Mouse (Mus musculus) intestine, embryonic 15.5 days (tissue): ENCODE results near the gene Tmub1. TPM values are rescaled to one million over a fixed set of nuclear protein-coding genes. Genes with fewer than 3 reads are reported as not detected.

ENCODE experiments used
- ATAC-seq: fragments of 200-750 bp; cut with Nextera tagmentation; 2 replicates; pipeline ENCODE4 v1.8.0; 2017; ENCODE audit warnings: moderate TSS enrichment, moderate library complexity
- H3K27ac ChIP-seq: fragments of 300-500 bp; sonication (generic); 2 replicates; pipeline ENCODE4 v1.5.1; 2015; ENCODE audit warnings: mild to moderate bottlenecking, inconsistent platforms
- H3K27me3 ChIP-seq: fragments of 300-500 bp; sonication (generic); replicated peaks from 2 replicates; pipeline ENCODE4 v1.6.1; 2015; ENCODE audit warnings: inconsistent platforms
- H3K36me3 ChIP-seq: fragments of 300-500 bp; sonication (generic); 2 replicates; pipeline ENCODE4 v1.6.1; 2015; ENCODE audit warnings: inconsistent platforms
- H3K4me1 ChIP-seq: fragments of 300-500 bp; sonication (generic); replicated peaks from 2 replicates; pipeline ENCODE4 v1.6.1; 2015; ENCODE audit warnings: inconsistent platforms
- H3K4me2 ChIP-seq: fragments of 300-500 bp; sonication (generic); replicated peaks from 2 replicates; pipeline ENCODE4 v1.6.1; 2015; ENCODE audit warnings: mild to moderate bottlenecking, inconsistent platforms
- H3K4me3 ChIP-seq: fragments of 300-500 bp; sonication (generic); replicated peaks from 2 replicates; pipeline ENCODE4 v1.5.1; 2015; ENCODE audit warnings: inconsistent platforms
- H3K9ac ChIP-seq: fragments of 300-500 bp; sonication (generic); 2 replicates; pipeline ENCODE4 v1.6.1; 2015; ENCODE audit warnings: inconsistent platforms
- H3K9me3 ChIP-seq: fragments of 300-500 bp; sonication (generic); 2 replicates; pipeline ENCODE4 v1.6.1; 2016; ENCODE audit warnings: inconsistent platforms
- WGBS: fragments of 180-500 bp; shearing (Covaris S2); methylation state at CpG from one replicate; pipeline ENCODE4 v1.1.7; 2015; 5-methylcytosine and 5-hydroxymethylcytosine counted together
- polyA plus RNA-seq: library from polyadenylated mRNA; unstranded; fragments of >200 nt; fragmentation: Nextera tagmentation; extraction: Ambion mirVana; gene quantifications from 2 replicates; pipeline ENCODE4 v1.2.1, GENCODE M21; 2015

Gene Tmub1
- polyA plus RNA-seq: 22.4 and 23.6 TPM in 2 replicates

DNA sequence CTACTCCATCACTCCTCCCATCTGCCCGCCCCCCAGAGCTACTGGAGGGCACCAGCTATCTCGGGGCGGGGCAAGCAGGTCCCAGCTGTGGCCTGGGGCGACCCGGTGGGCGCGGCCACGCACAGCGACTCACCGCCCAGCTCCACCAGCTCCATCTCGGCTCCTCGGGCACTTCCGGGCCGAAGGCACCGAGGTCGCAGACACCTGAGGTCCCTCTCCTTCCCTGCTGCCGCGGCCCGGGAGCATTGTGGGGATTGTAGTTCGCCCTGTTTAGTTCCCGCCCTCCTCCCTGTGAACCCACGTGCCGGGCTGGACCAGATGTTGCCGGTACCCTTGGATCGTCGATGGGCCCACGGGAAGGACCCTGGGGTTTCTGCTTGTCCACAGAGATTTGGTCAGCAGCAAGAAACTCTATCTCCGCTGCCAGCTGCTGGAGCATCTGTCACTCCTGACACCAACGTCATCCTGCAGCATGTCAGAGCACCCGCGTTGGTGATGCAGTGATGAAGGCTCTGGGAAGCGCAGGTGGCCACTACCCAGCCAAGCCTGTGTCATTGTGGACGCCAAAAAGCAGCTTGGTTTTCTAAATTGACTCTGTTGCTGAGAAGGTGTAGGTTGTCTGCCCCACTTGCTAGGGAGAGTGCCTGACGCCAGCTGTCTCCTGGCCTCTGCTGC is at the start of gene Tmub1:
TSS of gene Tmub1 (minus strand) at position 231 of the 675 bp plus-strand sequence.
- H3K9ac ChIP-seq: peak within 1 kb of the TSS; percentile 45
- no peaks in the 10 kb centered on the region for H3K9me3 ChIP-seq
- H3K36me3 ChIP-seq: 0 out of 2 replicates have a peak, but pooled peaks cover 5% of the 10 kb centered on the region
- H3K4me2 ChIP-seq: peak within 1 kb of the TSS; percentile 83
- no peaks in the 10 kb centered on the region for H3K27me3 ChIP-seq
- peak; percentile 69 for ATAC-seq
- peak within 1 kb of the TSS; percentile 58 for H3K4me3 ChIP-seq
- H3K4me1 ChIP-seq: peaks cover 37% of the 10 kb centered on the region
- 2% methylated on average over 34 of the region's 34 CpGs for WGBS
- H3K27ac ChIP-seq: peak within 1 kb of the TSS; percentile 51

DNA sequence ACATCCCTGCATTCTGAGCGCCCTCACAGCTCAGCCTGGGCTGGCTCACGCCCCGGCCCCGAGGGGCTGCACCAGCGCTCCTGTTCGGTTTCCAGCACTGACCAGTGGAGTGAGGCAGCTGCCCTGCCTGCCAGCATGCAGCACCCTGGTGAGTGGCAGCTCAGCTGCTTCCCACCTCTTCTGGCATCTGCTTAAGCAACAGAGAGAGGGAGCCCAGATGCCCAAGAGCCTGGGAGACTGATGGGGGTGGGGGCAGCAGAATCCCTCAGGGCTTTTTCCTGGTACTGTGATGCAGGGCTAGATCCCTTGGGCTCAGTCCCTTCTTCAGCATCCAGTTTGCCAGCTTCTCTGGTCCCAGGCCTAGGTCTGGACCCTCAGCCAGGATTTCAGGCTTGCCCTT is 49.1 kb upstream of the Tmub1 start:
- Histone ChIP-seq H3K9ac (no peak overlapping the region), H3K4me1 (no peaks in the 10 kb centered on the region), H3K4me3 (no peak overlapping the region), H3K36me3 (peaks cover 44% of the 10 kb centered on the region), H3K4me2 (no peak overlapping the region), H3K9me3 (no peaks in the 10 kb centered on the region), H3K27ac (no peak overlapping the region), H3K27me3 (no peaks in the 10 kb centered on the region)
- no peak for ATAC-seq
- WGBS: 79% methylated on average over 6 of the region's 6 CpGs

DNA sequence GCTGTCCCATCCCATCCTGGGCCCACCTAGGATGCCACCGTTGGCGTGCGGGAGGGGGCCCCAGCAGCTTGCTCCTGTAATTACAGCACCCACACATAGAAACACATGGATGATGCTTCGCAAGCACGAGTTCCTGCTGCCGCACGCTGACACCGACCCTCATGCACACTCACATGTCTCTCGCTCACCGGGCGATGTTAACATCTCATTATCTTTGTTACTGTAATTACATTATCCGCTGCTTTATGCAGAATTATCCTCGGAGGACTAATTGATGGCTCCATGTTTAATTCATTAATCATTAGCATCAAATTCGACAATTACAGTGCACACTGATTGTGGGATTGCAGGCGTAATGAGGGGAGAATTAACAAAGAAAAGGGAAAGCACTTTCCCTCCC is 47.4 kb upstream of the Tmub1 start:
- Histone ChIP-seq H3K4me2 (no peak overlapping the region), H3K9ac (no peak overlapping the region), H3K27me3 (no peaks in the 10 kb centered on the region), H3K9me3 (no peaks in the 10 kb centered on the region), H3K4me1 (no peaks in the 10 kb centered on the region), H3K36me3 (peaks cover 38% of the 10 kb centered on the region), H3K4me3 (no peak overlapping the region), H3K27ac (no peak overlapping the region)
- WGBS: 90% methylated on average over 15 of the region's 15 CpGs
- no peak for ATAC-seq

DNA sequence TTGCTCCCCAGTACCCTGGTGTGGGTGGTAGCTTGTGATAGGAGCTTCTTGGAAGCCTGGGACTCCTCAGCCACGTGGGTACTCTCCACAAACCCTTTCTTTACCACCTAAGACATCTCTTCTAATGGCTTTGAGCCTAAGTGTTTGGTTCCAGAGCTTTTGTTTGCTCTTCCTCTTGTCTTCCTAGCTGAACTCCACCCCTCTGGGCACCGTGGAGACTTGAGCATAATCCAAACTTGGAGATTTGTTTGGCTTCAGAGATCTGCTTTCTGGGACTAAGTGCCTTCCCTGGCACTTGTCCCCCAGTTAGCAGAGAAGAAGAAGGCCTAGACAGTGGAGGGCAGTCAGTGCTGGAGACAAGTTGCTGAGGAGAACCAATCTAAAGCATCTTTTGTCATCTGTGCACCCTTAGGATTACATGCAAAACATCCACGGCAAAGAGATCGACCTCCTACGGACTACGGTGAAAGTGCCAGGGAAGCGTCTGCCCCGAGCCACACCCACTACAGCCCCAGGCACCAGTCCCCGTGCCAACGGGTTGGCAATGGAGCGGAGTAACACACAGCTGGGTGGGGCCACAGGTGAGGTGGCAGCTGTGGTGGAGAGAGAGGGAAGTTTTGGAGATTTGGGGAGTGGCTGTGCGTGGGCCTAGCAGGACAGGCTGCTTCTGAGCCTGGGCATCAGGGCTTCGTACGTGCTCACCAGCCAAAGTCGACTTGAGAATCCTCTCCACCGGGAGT is 45.1 kb upstream of the Tmub1 start:
- no peaks in the 10 kb centered on the region for H3K9me3 ChIP-seq
- no peak overlapping the region for H3K4me2 ChIP-seq
- no peak for ATAC-seq
- no peak overlapping the region for H3K27ac ChIP-seq
- WGBS: 88% methylated on average over 16 of the region's 16 CpGs
- no peaks in the 10 kb centered on the region for H3K4me1 ChIP-seq
- H3K27me3 ChIP-seq: no peaks in the 10 kb centered on the region
- no peak overlapping the region for H3K9ac ChIP-seq
- H3K36me3 ChIP-seq: peaks cover 45% of the 10 kb centered on the region
- no peak overlapping the region for H3K4me3 ChIP-seq

DNA sequence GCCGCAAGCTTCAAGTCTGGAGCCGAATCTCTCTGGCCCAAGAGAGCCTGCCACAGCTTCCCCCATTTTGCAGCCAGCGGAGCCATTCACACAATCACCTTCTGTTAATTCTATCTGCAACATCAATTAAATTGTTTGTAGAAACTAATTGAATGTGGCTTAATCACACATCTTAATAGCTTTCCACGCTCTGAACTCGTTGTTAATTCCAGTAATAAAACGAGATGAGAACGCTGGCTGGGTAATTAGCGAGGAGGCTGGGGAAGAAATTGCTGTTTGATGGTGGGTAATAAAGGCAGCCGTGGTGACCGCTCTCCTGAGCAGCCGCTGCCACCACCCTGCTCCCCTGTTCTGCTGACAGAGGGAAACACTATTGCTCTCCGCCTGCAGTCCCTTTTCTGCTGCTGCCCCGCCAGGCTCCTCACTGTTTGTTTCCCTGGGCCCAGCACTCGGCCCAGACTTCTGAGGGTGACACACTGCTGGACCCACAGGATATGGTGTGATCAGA is 42.8 kb upstream of the Tmub1 start:
- Histone ChIP-seq H3K4me1 (no peaks in the 10 kb centered on the region), H3K9ac (no peak overlapping the region), H3K9me3 (no peaks in the 10 kb centered on the region), H3K4me3 (no peak overlapping the region), H3K36me3 (peaks cover 58% of the 10 kb centered on the region), H3K4me2 (no peak overlapping the region), H3K27me3 (no peaks in the 10 kb centered on the region), H3K27ac (no peak overlapping the region)
- WGBS: 35% methylated on average over 14 of the region's 14 CpGs
- no peak for ATAC-seq

DNA sequence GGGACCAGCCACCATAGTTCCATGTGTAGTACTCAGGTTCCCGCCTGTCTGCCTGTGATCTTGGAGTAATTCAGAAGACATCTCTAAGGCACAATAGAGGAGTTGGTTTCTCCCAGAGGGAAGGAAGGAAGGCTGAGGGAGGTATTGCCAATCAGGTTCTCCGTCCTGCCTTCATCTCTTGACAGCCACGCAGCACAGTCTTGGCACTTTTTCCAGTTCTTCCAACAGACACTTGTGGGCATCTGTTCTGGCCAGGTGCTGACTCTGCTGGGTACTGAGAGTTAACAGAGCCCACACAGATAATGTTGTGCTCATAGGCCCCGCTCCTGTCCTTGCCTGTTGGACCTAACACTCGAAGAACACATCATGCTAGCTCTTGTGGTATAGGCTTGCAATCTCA is 39.1 kb upstream of the Tmub1 start:
- Histone ChIP-seq H3K4me2 (no peak overlapping the region), H3K27me3 (no peaks in the 10 kb centered on the region), H3K36me3 (peaks cover 52% of the 10 kb centered on the region), H3K4me1 (peaks cover 11% of the 10 kb centered on the region), H3K9me3 (no peaks in the 10 kb centered on the region), H3K9ac (no peak overlapping the region), H3K27ac (no peak overlapping the region), H3K4me3 (no peak overlapping the region)
- WGBS: 90% methylated on average over 5 of the region's 5 CpGs
- no peak for ATAC-seq

DNA sequence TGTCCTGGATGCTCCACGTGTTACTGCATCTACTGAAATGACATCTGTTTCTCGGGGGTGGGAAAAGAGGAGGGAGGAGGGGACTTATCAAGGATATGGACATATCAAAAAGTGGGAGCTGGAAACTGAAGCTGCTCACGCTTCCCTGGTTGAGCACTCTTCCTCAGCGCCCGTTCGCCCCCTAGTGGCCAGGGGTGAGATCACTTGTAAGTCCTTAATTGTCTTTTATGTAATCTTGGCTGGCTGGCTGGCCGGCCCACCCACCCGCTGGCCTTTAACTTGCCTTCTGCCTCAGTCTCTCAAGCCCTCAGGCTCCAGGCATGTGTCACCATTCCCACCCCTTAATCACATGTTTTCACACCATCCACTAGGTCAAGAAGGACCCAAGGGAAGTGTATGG is 38.4 kb upstream of the Tmub1 start:
- Histone ChIP-seq H3K27ac (no peak overlapping the region), H3K9ac (no peak overlapping the region), H3K9me3 (no peaks in the 10 kb centered on the region), H3K4me2 (no peak overlapping the region), H3K4me1 (peaks cover 16% of the 10 kb centered on the region), H3K36me3 (peaks cover 52% of the 10 kb centered on the region), H3K4me3 (no peak overlapping the region), H3K27me3 (no peaks in the 10 kb centered on the region)
- WGBS: 3% methylated on average over 8 of the region's 8 CpGs
- no peak for ATAC-seq

DNA sequence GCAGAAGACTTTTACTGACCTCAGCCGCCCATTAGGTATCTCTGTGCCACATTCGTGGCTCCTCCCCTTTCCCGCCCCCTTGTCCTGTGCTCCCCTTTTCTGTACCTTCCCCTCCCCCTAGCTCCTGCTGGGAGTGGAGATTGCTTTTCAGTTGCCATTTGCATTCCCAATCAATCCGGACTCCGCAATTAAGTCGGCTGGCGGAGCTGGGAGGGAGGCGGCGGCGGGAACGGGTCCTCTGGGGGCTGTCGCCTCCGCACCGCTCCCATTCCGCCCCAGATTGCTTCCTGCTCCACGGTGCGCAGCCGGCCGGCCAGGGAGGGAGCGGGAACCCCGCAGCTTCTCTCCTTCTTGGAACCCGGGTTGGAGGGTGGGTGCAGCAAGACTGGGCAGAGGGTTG is 37.3 kb upstream of the Tmub1 start:
- Histone ChIP-seq H3K4me3 (no peak overlapping the region), H3K4me2 (no peak overlapping the region), H3K4me1 (peaks cover 16% of the 10 kb centered on the region), H3K9me3 (no peaks in the 10 kb centered on the region), H3K9ac (no peak overlapping the region), H3K27me3 (no peaks in the 10 kb centered on the region), H3K27ac (no peak overlapping the region), H3K36me3 (peaks cover 56% of the 10 kb centered on the region)
- WGBS: 58% methylated on average over 22 of the region's 22 CpGs
- ATAC-seq: no peak

DNA sequence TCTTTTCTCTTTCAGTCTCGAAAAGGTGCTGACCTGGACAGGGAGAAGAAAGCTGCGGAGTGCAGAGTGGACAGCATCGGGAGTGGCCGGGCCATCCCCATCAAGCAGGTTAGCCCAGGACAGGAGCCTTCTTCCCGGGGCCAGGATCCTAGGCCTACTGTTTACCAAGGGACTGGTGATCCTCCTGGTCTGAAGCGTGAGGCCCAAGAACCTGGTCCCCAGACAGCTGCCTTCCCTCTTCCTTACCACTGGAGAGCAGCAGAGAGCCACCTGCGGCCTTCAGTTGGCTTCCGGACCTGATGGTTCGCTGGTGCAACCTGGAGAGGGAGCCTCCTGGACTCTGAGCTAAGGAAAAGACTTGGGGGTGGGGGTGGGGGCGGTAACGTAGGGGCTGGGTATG is 35.7 kb upstream of the Tmub1 start:
- peak; percentile 58 for ATAC-seq
- Histone ChIP-seq H3K9ac (peak overlapping the region; percentile 12; the same call in 1 of the 2 replicates), H3K4me2 (peak overlapping the region; percentile 38), H3K27me3 (no peaks in the 10 kb centered on the region), H3K36me3 (peaks cover 55% of the 10 kb centered on the region), H3K27ac (peak overlapping the region; percentile 74), H3K9me3 (no peaks in the 10 kb centered on the region), H3K4me1 (peaks cover 16% of the 10 kb centered on the region), H3K4me3 (no peak overlapping the region)
- WGBS: 15% methylated on average over 11 of the region's 11 CpGs

DNA sequence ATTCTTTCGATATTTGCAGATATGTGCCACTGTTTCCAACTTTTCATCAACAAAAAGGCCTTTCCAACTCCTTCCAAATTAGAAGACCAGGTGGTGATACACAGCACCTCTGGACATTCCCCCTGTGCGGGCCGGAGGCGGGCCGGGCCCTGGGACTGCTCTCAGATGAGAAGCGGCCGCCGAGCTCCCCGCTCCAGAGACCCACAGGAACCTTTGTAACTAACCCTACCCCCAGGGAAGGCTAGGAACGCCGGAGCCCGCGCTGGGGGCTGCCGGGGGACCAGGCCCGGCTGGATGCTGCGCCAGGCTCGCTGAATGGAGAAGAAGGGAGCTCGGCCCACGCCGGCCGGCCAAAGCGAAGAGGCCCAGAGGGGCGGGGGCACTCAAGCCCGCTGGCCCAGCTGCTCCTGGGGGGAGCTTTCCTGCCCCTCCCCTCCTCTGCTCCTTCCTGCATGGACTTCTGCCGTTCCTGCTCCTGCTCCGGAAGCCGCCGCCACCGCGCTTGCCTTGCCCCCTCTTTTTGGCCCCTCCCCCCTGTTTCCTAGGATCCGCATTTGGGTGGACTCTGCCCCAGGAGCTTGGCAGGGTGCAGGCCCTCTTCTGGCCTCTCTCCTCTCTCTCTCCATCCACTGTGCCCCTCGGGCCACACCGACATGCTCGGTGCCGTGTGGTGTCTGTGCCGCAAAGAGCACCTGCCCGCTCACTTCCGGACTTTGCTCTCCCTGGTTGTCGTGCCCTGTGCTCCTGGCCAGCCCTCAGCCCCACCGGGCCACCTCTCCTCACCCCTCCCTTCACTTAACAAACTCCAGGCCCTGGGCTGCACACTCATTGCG is 34.8 kb upstream of the Tmub1 start:
- Histone ChIP-seq H3K4me2 (peak overlapping the region; percentile 38), H3K4me3 (0 out of 2 replicates have a peak overlapping the region, but pooled peaks have one; percentile 3), H3K9me3 (no peaks in the 10 kb centered on the region), H3K4me1 (peaks cover 16% of the 10 kb centered on the region), H3K9ac (0 out of 2 replicates have a peak overlapping the region, but pooled peaks have one; percentile 12), H3K27me3 (no peaks in the 10 kb centered on the region), H3K36me3 (peaks cover 56% of the 10 kb centered on the region), H3K27ac (peak overlapping the region; percentile 74)
- 47% methylated on average over 41 of the region's 41 CpGs for WGBS
- peak; percentile 74 for ATAC-seq

DNA sequence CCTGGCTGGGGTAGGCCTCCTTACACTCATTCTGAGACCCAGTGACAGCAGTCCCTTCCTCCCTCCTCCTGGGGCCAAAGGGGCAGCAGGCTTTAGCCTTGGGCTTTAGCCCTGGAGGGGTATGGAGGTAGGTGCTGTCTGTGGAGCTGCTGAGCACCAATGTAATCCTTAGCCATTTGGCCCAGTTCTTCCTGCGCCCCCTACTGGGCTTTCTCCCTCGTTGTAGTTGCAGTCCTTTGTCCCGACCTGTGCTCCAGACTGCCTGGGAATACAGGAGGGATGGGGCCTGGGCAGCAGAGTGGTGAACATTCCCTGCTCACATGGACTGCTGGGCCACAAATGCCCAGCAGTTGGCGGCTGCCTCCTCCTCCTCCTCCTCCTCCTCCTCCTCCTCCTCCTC is 34.0 kb upstream of the Tmub1 start:
- H3K27me3 ChIP-seq: no peaks in the 10 kb centered on the region
- no peak overlapping the region for H3K4me3 ChIP-seq
- H3K4me1 ChIP-seq: peaks cover 16% of the 10 kb centered on the region
- no peak overlapping the region for H3K9ac ChIP-seq
- ATAC-seq: peak; percentile 27
- peaks cover 57% of the 10 kb centered on the region for H3K36me3 ChIP-seq
- H3K4me2 ChIP-seq: no peak overlapping the region
- no peak overlapping the region for H3K27ac ChIP-seq
- 16% methylated on average over 4 of the region's 4 CpGs for WGBS
- H3K9me3 ChIP-seq: no peaks in the 10 kb centered on the region

DNA sequence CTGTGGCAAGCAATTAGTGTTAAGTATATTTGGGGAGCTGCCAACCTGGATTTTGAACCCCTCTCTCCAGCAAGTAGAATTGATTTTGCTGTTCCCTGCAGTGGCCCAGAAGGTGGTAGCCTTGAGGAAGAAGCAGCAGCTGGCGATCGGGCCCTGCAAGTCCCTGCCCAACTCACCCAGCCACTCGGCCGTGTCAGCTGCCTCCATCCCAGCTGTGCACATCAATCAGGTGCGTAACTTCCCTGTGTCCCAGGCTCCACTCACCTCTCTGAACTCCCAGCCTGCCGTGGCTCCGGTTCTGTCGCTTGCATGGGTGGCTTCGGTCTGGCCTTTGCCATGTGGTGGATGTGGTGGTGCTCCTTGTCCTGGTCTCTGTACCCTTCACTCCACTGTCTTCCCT is 30.3 kb upstream of the Tmub1 start:
- Histone ChIP-seq H3K27ac (no peak overlapping the region), H3K27me3 (peaks cover 9% of the 10 kb centered on the region; the same call in 1 of the 2 replicates), H3K4me3 (no peak overlapping the region), H3K9me3 (no peaks in the 10 kb centered on the region), H3K4me2 (no peak overlapping the region), H3K9ac (no peak overlapping the region), H3K4me1 (peaks cover 39% of the 10 kb centered on the region), H3K36me3 (peaks cover 45% of the 10 kb centered on the region)
- no peak for ATAC-seq
- 82% methylated on average over 9 of the region's 9 CpGs for WGBS
